Mouse (Mus musculus): ENCODE data around the gene Fam19a2. TPM values are rescaled to one million over a fixed set of nuclear protein-coding genes. Genes with fewer than 3 reads are reported as not detected.

The Fam19a2 gene
- polyA plus RNA-seq, 1 experiment from 2014 or later: 0.88 TPM

- DNase-seq (ENCODE audit: low spot score): no peak
Observed at GRCm38 (mm10) chr10:123383277-123383676, 119.5 kb downstream of the Fam19a2 start.

DNA sequence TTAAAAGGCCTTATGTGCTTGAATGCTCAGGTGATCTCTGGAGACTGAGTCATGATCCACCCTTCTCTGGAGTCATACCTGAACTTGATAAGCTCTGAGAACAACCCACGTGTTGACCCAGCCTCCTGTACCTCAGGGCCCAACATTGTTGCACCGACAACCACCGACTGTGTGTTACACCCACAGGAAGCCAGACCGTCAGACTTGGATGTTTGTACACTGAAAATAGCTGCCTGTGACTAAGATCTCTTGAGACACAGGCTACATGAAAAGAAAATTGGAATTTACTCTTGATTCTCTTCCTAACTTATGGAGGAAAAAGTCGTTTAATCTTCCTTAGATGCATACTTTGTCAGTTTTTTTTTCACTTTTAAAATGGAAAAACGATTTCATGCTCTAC lies 121.8 kb downstream of the Fam19a2 start:
- no peak for DNase-seq (ENCODE audit: low spot score)

- no peak for DNase-seq (ENCODE audit: low spot score)
Observed at GRCm38 (mm10) chr10:123395429-123395828, 131.6 kb downstream of the Fam19a2 start.

GRCm38 (mm10) chr10:123398136-123398535 lies 134.3 kb downstream of the Fam19a2 start:
- no peak for DNase-seq (ENCODE audit: low spot score)

GRCm38 (mm10) chr10:123401188-123401587 lies 137.4 kb downstream of the Fam19a2 start:
- no peak for DNase-seq (ENCODE audit: low spot score)

DNA sequence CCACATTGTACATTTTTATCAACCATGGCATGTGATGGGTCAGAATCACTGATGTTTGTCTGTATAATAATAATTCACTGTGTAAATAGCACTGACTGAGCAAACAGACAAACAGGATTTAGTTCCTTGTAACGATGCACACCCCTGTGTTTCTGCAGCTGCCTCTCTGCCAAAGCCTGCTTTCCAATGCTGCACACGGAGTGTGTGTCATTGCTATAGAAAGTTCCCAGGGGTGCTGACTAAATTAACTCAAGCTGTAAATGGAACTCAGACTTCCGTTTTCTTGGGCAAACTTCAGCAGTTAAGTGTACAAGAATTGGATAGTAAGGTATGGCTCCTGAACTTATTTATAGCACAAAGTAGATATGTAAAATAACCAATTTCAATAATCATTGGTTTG lies 138.7 kb downstream of the Fam19a2 start:
- DNase-seq (ENCODE audit: low spot score): no peak

GRCm38 (mm10) chr10:123414953-123415352 lies 151.2 kb downstream of the Fam19a2 start:
- no peak for DNase-seq (ENCODE audit: low spot score)

DNA sequence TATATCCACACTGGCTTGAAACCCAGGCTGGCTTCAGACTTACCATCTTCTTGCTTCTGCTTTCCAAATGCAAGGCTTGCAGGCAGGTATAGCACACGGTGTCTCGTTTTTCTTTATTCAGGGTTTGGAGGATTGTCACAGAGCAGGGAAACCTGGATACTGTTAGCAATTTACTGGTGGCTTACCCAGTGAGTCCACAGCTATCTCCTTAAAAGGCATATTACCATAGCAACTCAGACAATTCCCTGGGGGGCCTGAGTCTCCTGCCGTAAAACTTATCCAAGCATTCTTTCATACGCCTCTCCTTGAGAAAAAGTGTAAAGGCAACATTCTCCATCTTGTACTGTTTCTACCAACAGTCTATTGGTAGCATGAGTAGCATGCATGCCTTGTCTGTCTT lies 152.2 kb downstream of the Fam19a2 start:
- no peak for DNase-seq (ENCODE audit: low spot score)

- DNase-seq (ENCODE audit: low spot score): no peak
Observed at GRCm38 (mm10) chr10:123418616-123419173, 154.9 kb downstream of the Fam19a2 start.

- no peak for DNase-seq (ENCODE audit: low spot score)
Observed at GRCm38 (mm10) chr10:123420249-123420648, 156.5 kb downstream of the Fam19a2 start.

DNA sequence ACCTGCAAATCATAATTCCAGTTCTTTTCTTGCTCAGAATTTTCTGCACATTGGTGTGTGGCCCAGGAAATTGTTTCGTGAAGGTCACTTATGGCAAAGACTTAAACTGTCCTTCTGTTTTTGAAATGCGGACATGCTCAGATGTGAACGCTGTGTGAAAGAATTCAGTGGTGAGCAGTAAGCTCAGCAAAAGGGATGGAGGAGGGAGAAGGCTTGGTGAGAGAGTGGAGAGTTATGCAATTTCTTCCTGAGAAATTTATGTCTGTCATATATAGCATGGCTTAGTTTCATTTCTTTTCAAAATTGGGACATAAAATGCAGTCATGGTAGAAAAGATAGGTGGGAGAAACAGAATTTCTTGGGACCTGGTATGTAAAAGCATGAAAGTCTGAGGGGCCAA lies 160.7 kb downstream of the Fam19a2 start:
- DNase-seq (ENCODE audit: low spot score): no peak

DNA sequence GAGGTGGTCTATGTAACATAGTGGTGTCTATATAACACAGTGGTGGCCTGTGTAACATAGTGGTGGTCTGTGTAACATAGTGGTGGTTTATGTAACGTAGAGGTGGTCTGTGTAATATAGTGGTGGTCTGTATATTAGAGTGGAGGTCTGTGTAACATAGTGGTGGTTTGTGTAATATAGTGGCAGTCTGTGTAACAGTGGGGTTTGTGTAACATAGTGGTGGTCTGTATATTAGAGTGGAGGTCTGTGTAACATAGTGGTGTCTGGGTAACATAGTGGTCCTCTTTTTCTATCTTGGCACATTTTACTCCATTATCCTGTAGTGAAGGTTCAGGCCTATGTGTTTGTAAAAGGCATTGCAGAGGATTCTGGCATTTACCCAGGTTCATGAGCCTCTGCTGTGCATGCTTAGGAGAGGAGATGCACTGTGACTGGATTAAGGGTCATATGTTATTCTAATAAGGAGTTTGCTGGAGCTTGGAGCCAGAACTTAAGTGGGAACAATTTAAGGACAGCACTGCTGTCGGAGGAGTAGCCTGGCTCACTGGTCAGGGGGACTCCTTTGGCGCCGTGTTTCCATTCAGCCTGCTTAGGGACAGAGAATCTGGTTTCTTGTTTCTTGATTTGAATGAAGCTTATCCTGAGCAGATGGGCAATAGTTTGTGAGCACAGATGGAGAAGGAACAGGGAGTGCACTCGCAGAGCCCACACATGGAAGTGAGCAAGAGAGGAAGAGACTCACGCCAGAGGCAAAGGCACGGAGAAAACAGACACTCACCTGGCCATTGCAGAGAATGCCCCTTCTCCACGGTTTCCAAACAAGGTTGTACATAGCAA lies 162.9 kb downstream of the Fam19a2 start:
- no peak for DNase-seq (ENCODE audit: low spot score)

DNA sequence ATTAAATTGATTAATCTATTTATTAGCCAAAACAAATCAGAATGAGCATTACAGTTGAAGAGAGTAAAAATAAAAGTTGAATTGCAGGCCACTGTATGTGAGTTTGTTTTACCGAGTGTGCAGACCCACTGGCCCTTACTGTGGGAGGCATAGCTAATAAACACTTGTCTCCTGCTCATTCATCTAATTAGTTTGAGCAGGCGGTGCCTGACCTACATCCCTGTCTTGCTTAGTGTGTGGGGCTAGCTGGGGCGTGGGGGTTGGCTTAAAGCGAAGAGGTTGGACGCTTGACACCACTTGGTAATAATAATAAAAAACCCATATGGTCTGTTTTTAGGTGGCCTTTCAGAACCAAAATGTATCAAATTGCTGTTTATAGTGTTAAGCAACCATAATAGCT lies 167.8 kb downstream of the Fam19a2 start:
- no peak for DNase-seq (ENCODE audit: low spot score)

DNA sequence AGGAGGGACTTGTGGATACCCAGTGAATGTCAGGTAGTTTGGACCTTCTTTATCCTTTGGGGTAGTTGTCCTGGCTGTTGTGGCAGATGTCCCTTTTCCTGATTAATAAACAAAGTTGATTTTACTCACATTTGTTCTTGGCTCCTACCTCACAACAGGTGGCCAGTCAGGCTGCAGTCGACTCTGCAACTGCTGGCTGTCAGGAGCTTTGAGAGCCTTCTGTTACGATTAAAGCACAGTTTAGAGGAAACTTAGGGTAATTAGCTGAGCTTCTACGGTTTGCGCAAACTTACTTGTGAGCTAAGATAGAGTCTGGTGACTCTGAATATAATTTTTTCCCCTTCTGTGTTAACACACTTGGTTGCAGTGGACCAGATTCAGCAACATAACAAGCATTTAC lies 173.8 kb downstream of the Fam19a2 start:
- no peak for DNase-seq (ENCODE audit: low spot score)

- DNase-seq (ENCODE audit: low spot score): no peak
Observed at GRCm38 (mm10) chr10:123456800-123457199, 193.0 kb downstream of the Fam19a2 start.

- DNase-seq (ENCODE audit: low spot score): no peak
Observed at GRCm38 (mm10) chr10:123460466-123460865, 196.7 kb downstream of the Fam19a2 start.

DNA sequence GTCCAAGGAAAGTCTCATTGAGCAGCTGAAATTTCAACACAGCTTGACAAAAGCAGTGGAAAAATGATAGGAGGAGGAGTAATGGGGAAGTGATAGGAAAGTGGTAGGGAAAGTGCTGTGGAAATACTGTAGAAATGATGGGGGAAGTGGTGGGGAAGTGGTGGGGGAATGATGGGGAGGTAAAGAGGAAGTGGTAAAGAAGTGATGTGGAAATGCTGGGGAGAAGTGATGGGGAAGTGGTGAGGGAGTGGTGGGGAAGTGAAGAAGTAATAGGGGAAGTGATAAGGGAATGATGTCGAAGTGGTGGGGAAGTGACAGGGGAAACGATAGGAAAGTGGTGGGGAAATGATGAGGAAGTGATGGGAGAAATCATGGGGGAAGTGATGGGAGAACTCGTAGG lies 198.5 kb downstream of the Fam19a2 start:
- DNase-seq (ENCODE audit: low spot score): no peak

GRCm38 (mm10) chr10:123514749-123515148 lies 251.0 kb downstream of the Fam19a2 start:
- no peak for DNase-seq (ENCODE audit: low spot score)

GRCm38 (mm10) chr10:123520613-123521012 lies 256.8 kb downstream of the Fam19a2 start:
- DNase-seq (ENCODE audit: low spot score): no peak

GRCm38 (mm10) chr10:123521203-123521602 lies 257.4 kb downstream of the Fam19a2 start:
- DNase-seq (ENCODE audit: low spot score): no peak

DNA sequence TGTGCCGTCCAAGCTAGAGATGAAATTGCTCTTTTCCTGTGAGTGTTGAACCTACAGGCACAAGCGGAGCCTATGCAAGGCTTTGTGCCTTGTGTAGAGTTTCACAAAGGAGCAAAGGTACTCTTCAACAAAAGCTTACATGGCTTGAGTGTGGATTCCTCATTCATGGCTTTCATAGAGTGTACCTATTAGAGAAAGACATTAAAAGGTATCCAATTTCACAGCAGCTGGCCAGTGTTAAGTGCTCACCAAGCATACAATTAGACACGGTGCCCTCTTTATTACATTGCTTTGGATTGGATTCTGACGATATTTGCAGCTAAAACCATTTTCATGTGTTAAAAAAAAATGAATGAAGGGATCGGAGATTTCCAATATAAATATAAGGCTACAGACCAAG lies 261.6 kb downstream of the Fam19a2 start:
- DNase-seq (ENCODE audit: low spot score): no peak

DNA sequence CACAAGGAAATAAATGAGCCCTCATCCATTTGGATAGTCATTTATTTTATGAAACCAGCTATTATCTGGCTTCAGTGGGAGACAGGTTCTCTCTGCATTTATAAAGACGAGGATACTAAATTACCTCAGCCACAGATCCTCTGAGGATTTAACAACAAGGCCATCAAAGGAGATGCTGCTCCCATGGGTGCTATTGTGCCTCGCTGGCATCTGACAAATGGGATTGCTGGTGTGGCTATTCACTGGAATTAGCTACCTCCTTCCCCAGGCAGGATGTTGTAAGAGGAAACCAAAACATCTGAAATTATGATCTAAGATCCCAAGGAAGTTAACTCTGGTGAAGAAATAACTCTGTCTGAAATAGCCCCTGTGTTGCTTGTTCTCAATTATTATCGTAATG lies 262.3 kb downstream of the Fam19a2 start:
- DNase-seq (ENCODE audit: low spot score): no peak

DNA sequence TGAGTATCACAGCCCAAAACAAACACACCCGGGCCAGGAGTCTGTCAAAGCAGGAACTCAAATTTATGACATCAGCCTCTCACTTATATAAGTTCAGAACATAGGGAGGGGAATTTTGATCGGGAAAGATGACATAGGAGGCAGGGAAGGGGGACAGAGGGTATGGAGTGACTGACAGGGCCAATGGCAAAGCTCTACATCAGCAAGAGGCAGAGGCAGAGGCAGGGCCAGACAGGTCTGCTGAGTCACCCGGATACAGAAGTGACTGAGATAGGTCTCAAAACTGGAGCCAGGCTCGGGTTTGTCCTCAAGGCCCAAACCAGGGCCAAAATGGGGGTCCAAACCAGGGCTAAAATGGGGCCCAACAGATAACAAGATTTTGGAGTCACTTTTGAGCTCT lies 272.3 kb downstream of the Fam19a2 start:
- no peak for DNase-seq (ENCODE audit: low spot score)
